Mouse (Mus musculus): ENCODE measurements around the gene Olfr318. TPM values are rescaled to one million over a fixed set of nuclear protein-coding genes. Genes with fewer than 3 reads are reported as not detected.

The Olfr318 gene
- polyA plus RNA-seq (2017; shearing (Covaris generic)): not detected

DNA sequence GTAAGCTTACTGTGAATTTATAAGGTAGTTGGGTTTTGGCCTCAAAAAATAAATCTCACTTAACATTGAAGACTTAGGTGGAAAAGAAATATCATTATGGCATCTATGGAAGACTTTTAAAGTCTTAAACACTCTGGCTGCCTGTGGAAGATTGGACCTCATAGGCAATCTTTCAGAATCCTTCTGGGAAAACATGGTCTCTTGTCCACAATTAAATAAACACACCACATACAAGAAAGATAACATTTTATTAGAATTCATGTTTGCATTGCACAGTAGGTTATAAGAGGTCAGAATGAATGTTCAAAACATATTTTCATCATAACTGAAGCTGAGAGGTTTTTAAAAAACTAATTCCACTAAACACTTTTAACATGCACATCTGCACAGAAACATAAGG, at the start of gene Olfr318:
Olfr318 (minus strand) TSS at position 101 of the 400 bp plus-strand sequence.

GRCm38 (mm10) chr11:58772888-58773287, 49.1 kb upstream of the Olfr318 start, which contains the start of gene Olfr315:
Gene Olfr315, plus strand, starts transcription at chr11:58773188.

DNA sequence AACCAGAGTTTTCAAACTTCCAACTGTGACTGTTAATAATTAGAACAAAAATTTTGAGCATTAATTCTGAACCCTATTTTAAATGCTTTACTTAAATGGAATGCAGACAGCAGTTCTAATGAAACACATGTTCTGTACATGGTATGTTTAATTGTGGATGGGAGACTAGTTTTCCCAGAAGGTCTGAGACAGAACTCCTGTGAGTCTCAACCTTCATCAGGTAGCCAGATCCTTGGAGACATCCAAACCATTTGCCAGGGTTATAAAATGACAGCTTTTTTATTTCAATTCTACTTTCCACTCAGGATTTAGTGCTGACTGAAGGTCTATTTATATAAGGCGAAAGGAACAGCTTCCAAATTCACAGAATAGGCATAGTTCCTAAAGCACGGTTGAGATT, 28.6 kb upstream of the Olfr318 start, which contains the start of gene Olfr316:
Olfr316 (plus strand) TSS at position 301 of the 400 bp plus-strand sequence.

GRCm38 (mm10) chr11:58738792-58739262, 15.0 kb upstream of the Olfr318 start, which contains the start of gene Olfr317:
Gene Olfr317, minus strand, starts transcription at chr11:58739212.

GRCm38 (mm10) chr11:58698862-58699261, 25.0 kb downstream of the Olfr318 start, which contains the start of gene Olfr319:
Gene Olfr319, plus strand, starts transcription at chr11:58699162.

GRCm38 (mm10) chr11:58680799-58681198, 43.0 kb downstream of the Olfr318 start, which contains the start of gene Olfr320:
Gene Olfr320, plus strand, starts transcription at chr11:58681099.

Other genes starting within 250 kb of the Olfr318 start
- gene Olfr332, start 231.5 kb downstream of the Olfr318 start, polyA plus RNA-seq (2017; shearing (Covaris generic)): not detected
- gene Olfr331, start 221.4 kb downstream of the Olfr318 start, polyA plus RNA-seq (2017; shearing (Covaris generic)): not detected
- 0.44 TPM for gene Olfr330, start 189.2 kb downstream of the Olfr318 start, polyA plus RNA-seq (2017; shearing (Covaris generic))
- gene Olfr329-ps, start 177.6 kb downstream of the Olfr318 start, polyA plus RNA-seq (2017; shearing (Covaris generic)): not detected
- gene Olfr328, start 168.4 kb downstream of the Olfr318 start, polyA plus RNA-seq (2017; shearing (Covaris generic)): not detected
- gene Olfr224, start 153.5 kb downstream of the Olfr318 start, polyA plus RNA-seq (2017; shearing (Covaris generic)): not detected
- gene Olfr325, start 146.3 kb downstream of the Olfr318 start, polyA plus RNA-seq (2017; shearing (Covaris generic)): not detected
- gene Olfr324, start 128.9 kb downstream of the Olfr318 start, polyA plus RNA-seq (2017; shearing (Covaris generic)): not detected
- gene 2210407C18Rik, start 107.9 kb downstream of the Olfr318 start, polyA plus RNA-seq (2017; shearing (Covaris generic)): not detected
- gene Olfr323, start 93.5 kb downstream of the Olfr318 start, polyA plus RNA-seq (2017; shearing (Covaris generic)): not detected
- not detected for gene Trim58, start 83.5 kb downstream of the Olfr318 start, polyA plus RNA-seq (2017; shearing (Covaris generic))
- not detected for gene Olfr322, start 65.2 kb downstream of the Olfr318 start, polyA plus RNA-seq (2017; shearing (Covaris generic))
- not detected for gene Olfr320, start 42.9 kb downstream of the Olfr318 start, polyA plus RNA-seq (2017; shearing (Covaris generic))
- gene Olfr319, start 24.9 kb downstream of the Olfr318 start, polyA plus RNA-seq (2017; shearing (Covaris generic)): not detected
- not detected for gene Olfr317, start 15.2 kb upstream of the Olfr318 start, polyA plus RNA-seq (2017; shearing (Covaris generic))
- gene Olfr316, start 28.7 kb upstream of the Olfr318 start, polyA plus RNA-seq (2017; shearing (Covaris generic)): not detected
- gene Olfr315, start 49.2 kb upstream of the Olfr318 start, polyA plus RNA-seq (2017; shearing (Covaris generic)): not detected
- not detected for gene Olfr314, start 58.9 kb upstream of the Olfr318 start, polyA plus RNA-seq (2017; shearing (Covaris generic))
- not detected for gene Fam183b, start 77.9 kb upstream of the Olfr318 start, polyA plus RNA-seq (2017; shearing (Covaris generic))
- gene Olfr313, start 91.0 kb upstream of the Olfr318 start, polyA plus RNA-seq (2017; shearing (Covaris generic)): not detected
- 0.20 TPM for gene Olfr312, start 105.2 kb upstream of the Olfr318 start, polyA plus RNA-seq (2017; shearing (Covaris generic))
- not detected for gene Olfr311, start 115.2 kb upstream of the Olfr318 start, polyA plus RNA-seq (2017; shearing (Covaris generic))
- gene Gm12258, start 123.1 kb upstream of the Olfr318 start, polyA plus RNA-seq (2017; shearing (Covaris generic)): 5.2 TPM
- gene 2810021J22Rik, start 143.2 kb upstream of the Olfr318 start, polyA plus RNA-seq (2017; shearing (Covaris generic)): 4.9 TPM
- 6.8 TPM for gene Zfp39, start 180.2 kb upstream of the Olfr318 start, polyA plus RNA-seq (2017; shearing (Covaris generic))
- gene Btnl10, start 193.9 kb upstream of the Olfr318 start, polyA plus RNA-seq (2017; shearing (Covaris generic)): 0.20 TPM
- 225 TPM for gene Rnf187, start 214.9 kb upstream of the Olfr318 start, polyA plus RNA-seq (2017; shearing (Covaris generic))
- gene Hist3h2ba, start 224.9 kb upstream of the Olfr318 start, polyA plus RNA-seq (2017; shearing (Covaris generic)): 16.1 TPM
- 34.0 TPM for gene Hist3h2a, start 230.7 kb upstream of the Olfr318 start, polyA plus RNA-seq (2017; shearing (Covaris generic))
- 0.36 TPM for gene Trim17, start 230.7 kb upstream of the Olfr318 start, polyA plus RNA-seq (2017; shearing (Covaris generic))

Data from naive thymus-derived CD4-positive, alpha-beta T cell, adult 5 months (primary cell).